Mouse (Mus musculus) gastrocnemius, adult 2 months (tissue): ENCODE results near the gene Plekhm3. TPM values are rescaled to one million over a fixed set of nuclear protein-coding genes. Genes with fewer than 3 reads are reported as not detected.
A peak's percentile ranks its signal among the peaks of the same experiment; 100 is the strongest.

Experiments used
- DNase-seq: peaks from one replicate; pipeline ENCODE4 v3.0.0; 2022
- H3K27ac ChIP-seq: fragments of 200-600 bp; 2 replicates; pipeline ENCODE4 v1.8.1; 2022; ENCODE audit warnings: mild to moderate bottlenecking
- H3K4me3 ChIP-seq: fragments of 200-600 bp; 2 replicates; pipeline ENCODE4 v1.8.1; 2022; ENCODE audit warnings: mild to moderate bottlenecking, moderate library complexity
- CTCF ChIP-seq: fragments of 200-600 bp; IDR thresholded peaks from 2 replicates; pipeline ENCODE4 v1.8.1; 2022; ENCODE audit warnings: antibody characterized with exemption, mild to moderate bottlenecking, moderate library complexity
- intact Hi-C: fragments of 180-260 bp; cut with DNase I; formaldehyde crosslinking; loops from one replicate; pipeline ENCODE4 v1.15.1; 2025
- total RNA-seq, 2 experiments: library from RNA; stranded (reverse); gene quantifications; 2 replicates each; pipeline ENCODE4 v1.2.3; 2021

Plekhm3 gene
- total RNA-seq, 2 experiments from 2014 or later: 6.6 to 7.9 TPM

- DNase-seq: peak; percentile 64
Measured at GRCm38 (mm10) chr1:64795284-64796040, 161.2 kb downstream of the Plekhm3 start.

GRCm38 (mm10) chr1:64794096-64794495 is 162.5 kb downstream of the Plekhm3 start:
- intact Hi-C loops: loop anchor here (5.0 kb wide), 1 partner anchor 123 kb away; no protein-coding TSS in a partner anchor
- no peak overlapping the region for H3K27ac ChIP-seq
- TF ChIP-seq CTCF: no peak
- H3K4me3 ChIP-seq: no peak overlapping the region
- DNase-seq: no peak

More at GRCm38 (mm10) chr1:64795284-64796040, 161.2 kb downstream of the Plekhm3 start:
- intact Hi-C loops: loop anchor here (5.0 kb wide), 1 partner anchor 47 kb away; no protein-coding TSS in a partner anchor
- Histone ChIP-seq H3K4me3 (no peak overlapping the region), H3K27ac (peak overlapping the region; percentile 16; the same call in 1 of the 2 replicates)
- no peak for TF ChIP-seq CTCF

GRCm38 (mm10) chr1:64793234-64793530 is 163.4 kb downstream of the Plekhm3 start:
- intact Hi-C loops: loop anchor here (5.0 kb wide), 1 partner anchor 124 kb away; no protein-coding TSS in a partner anchor
- Histone ChIP-seq H3K4me3 (no peak overlapping the region), H3K27ac (peak overlapping the region; percentile 88)
- TF ChIP-seq CTCF: no peak
- peak; percentile 58 for DNase-seq

- DNase-seq: peak; percentile 71
- peak overlapping the region; percentile 53 for H3K4me3 ChIP-seq
- TF ChIP-seq CTCF: no peak
- intact Hi-C loops: loop anchor here (1.0 to 5.0 kb wide), 2 partner anchors 55 to 125 kb away; partner anchors contain the start of gene Fzd5
- H3K27ac ChIP-seq: peak overlapping the region; percentile 88
Measured at GRCm38 (mm10) chr1:64792521-64793233, 163.9 kb downstream of the Plekhm3 start.

GRCm38 (mm10) chr1:64791826-64792225 is 164.8 kb downstream of the Plekhm3 start:
- DNase-seq: peak; percentile 83
- Histone ChIP-seq H3K27ac (peak overlapping the region; percentile 88), H3K4me3 (peak overlapping the region; percentile 53)
- TF ChIP-seq CTCF: no peak
- intact Hi-C loops: loop anchor here (1.0 to 5.0 kb wide), 2 partner anchors 55 to 125 kb away; partner anchors contain the start of gene Fzd5

GRCm38 (mm10) chr1:64790806-64791790 is 165.5 kb downstream of the Plekhm3 start:
- Histone ChIP-seq H3K27ac (peak overlapping the region; percentile 88), H3K4me3 (no peak overlapping the region)
- TF ChIP-seq CTCF: no peak
- DNase-seq: peak; percentile 49
- intact Hi-C loops: loop anchor here (5.0 kb wide), 1 partner anchor 126 kb away; no protein-coding TSS in a partner anchor

GRCm38 (mm10) chr1:64787701-64788515 is 168.7 kb downstream of the Plekhm3 start:
- no peak for DNase-seq
- TF ChIP-seq CTCF: no peak
- no peak overlapping the region for H3K4me3 ChIP-seq
- H3K27ac ChIP-seq: no peak overlapping the region
- intact Hi-C loops: no loop called here

GRCm38 (mm10) chr1:64779863-64780262 is 176.8 kb downstream of the Plekhm3 start:
- TF ChIP-seq CTCF: no peak

GRCm38 (mm10) chr1:64779415-64779814 is 177.2 kb downstream of the Plekhm3 start:
- no peak for DNase-seq
- Histone ChIP-seq H3K4me3 (no peak overlapping the region), H3K27ac (no peak overlapping the region)
- TF ChIP-seq CTCF: no peak
- intact Hi-C loops: no loop called here

More at GRCm38 (mm10) chr1:64779863-64780262, 176.8 kb downstream of the Plekhm3 start:
- intact Hi-C loops: no loop called here
- Histone ChIP-seq H3K4me3 (no peak overlapping the region), H3K27ac (no peak overlapping the region)
- DNase-seq: no peak

GRCm38 (mm10) chr1:64773305-64773704 is 183.3 kb downstream of the Plekhm3 start:
- DNase-seq: no peak
- Histone ChIP-seq H3K4me3 (no peak overlapping the region), H3K27ac (no peak overlapping the region)
- intact Hi-C loops: no loop called here
- TF ChIP-seq CTCF: no peak

- no peak for DNase-seq
- no peak for TF ChIP-seq CTCF
- intact Hi-C loops: no loop called here
Measured at GRCm38 (mm10) chr1:64770169-64770568, 186.5 kb downstream of the Plekhm3 start.

More at GRCm38 (mm10) chr1:64770169-64770568, 186.5 kb downstream of the Plekhm3 start:
- H3K27ac ChIP-seq: no peak overlapping the region
- H3K4me3 ChIP-seq: no peak overlapping the region
